Mouse (Mus musculus) hindbrain, embryonic 13.5 days (tissue): ENCODE results near the gene D430041D05Rik. TPM values are rescaled to one million over a fixed set of nuclear protein-coding genes. Genes with fewer than 3 reads are reported as not detected.
A peak's percentile ranks its signal among the peaks of the same experiment; 100 is the strongest.

Source experiments
- ATAC-seq: fragments of 200-750 bp; cut with Nextera tagmentation; 2 replicates; pipeline ENCODE4 v1.8.0; 2017; ENCODE audit warnings: moderate TSS enrichment; ENCODE audit not compliant: low FRiP score
- H3K27ac ChIP-seq: fragments of 300-500 bp; sonication (generic); 2 replicates; pipeline ENCODE4 v1.5.1; 2015; ENCODE audit warnings: inconsistent platforms, mild to moderate bottlenecking, moderate library complexity
- H3K27me3 ChIP-seq: fragments of 300-500 bp; sonication (generic); 2 replicates; pipeline ENCODE4 v1.6.1; 2015; ENCODE audit warnings: mild to moderate bottlenecking, inconsistent platforms
- H3K36me3 ChIP-seq: fragments of 300-500 bp; sonication (generic); 2 replicates; pipeline ENCODE4 v1.6.1; 2015; ENCODE audit warnings: mild to moderate bottlenecking, inconsistent platforms
- H3K4me1 ChIP-seq: fragments of 300-500 bp; sonication (generic); replicated peaks from 2 replicates; pipeline ENCODE4 v1.6.1; 2015; ENCODE audit warnings: inconsistent platforms
- H3K4me2 ChIP-seq: fragments of 300-500 bp; sonication (generic); 2 replicates; pipeline ENCODE4 v1.6.1; 2015; ENCODE audit warnings: inconsistent platforms, mild to moderate bottlenecking, moderate library complexity
- H3K4me3 ChIP-seq: fragments of 300-500 bp; sonication (generic); 2 replicates; pipeline ENCODE4 v1.5.1; 2015; ENCODE audit warnings: mild to moderate bottlenecking, inconsistent platforms
- H3K9ac ChIP-seq: fragments of 300-500 bp; sonication (generic); 2 replicates; pipeline ENCODE4 v1.6.1; 2015; ENCODE audit warnings: mild to moderate bottlenecking, inconsistent platforms
- H3K9me3 ChIP-seq: fragments of 300-500 bp; sonication (generic); 2 replicates; pipeline ENCODE4 v1.6.1; 2016; ENCODE audit warnings: inconsistent platforms
- WGBS: fragments of 180-500 bp; shearing (Covaris S2); methylation state at CpG from one replicate; pipeline ENCODE4 v1.1.7; 2015; 5-methylcytosine and 5-hydroxymethylcytosine counted together
- polyA plus RNA-seq: library from polyadenylated mRNA; unstranded; fragments of >200 nt; fragmentation: Nextera tagmentation; extraction: Ambion mirVana; gene quantifications from 2 replicates; pipeline ENCODE4 v1.2.1, GENCODE M21; 2015

Gene D430041D05Rik
- polyA plus RNA-seq, 1 experiment from 2014 or later, result 6.8 TPM

GRCm38 (mm10) chr2:104398651-104399290, 12.0 kb downstream of the D430041D05Rik start:
- Histone ChIP-seq H3K36me3 (no peaks in the 10 kb centered on the region), H3K9me3 (no peaks in the 10 kb centered on the region), H3K4me2 (no peak overlapping the region), H3K9ac (no peak overlapping the region), H3K4me1 (peaks cover 7% of the 10 kb centered on the region), H3K4me3 (no peak overlapping the region), H3K27me3 (no peaks in the 10 kb centered on the region), H3K27ac (no peak overlapping the region)
- ATAC-seq, result no peak
- WGBS, result 81% methylated on average over 6 of the region's 6 CpGs

GRCm38 (mm10) chr2:104395961-104396360, 14.9 kb downstream of the D430041D05Rik start:
- WGBS, result 80% methylated on average over 9 of the region's 9 CpGs
- H3K27me3 ChIP-seq, result no peaks in the 10 kb centered on the region

GRCm38 (mm10) chr2:104394769-104395168, 16.0 kb downstream of the D430041D05Rik start:
- Histone ChIP-seq H3K9ac (no peak overlapping the region), H3K4me2 (no peak overlapping the region), H3K9me3 (no peaks in the 10 kb centered on the region), H3K27me3 (no peaks in the 10 kb centered on the region), H3K4me3 (no peak overlapping the region), H3K36me3 (no peaks in the 10 kb centered on the region), H3K27ac (no peak overlapping the region), H3K4me1 (peaks cover 8% of the 10 kb centered on the region)
- ATAC-seq, result no peak
- 49% methylated on average over 2 of the region's 2 CpGs for WGBS

More at GRCm38 (mm10) chr2:104395961-104396360, 14.9 kb downstream of the D430041D05Rik start:
- H3K27ac ChIP-seq, result no peak overlapping the region
- no peaks in the 10 kb centered on the region for H3K9me3 ChIP-seq
- no peak overlapping the region for H3K4me3 ChIP-seq
- H3K36me3 ChIP-seq, result no peaks in the 10 kb centered on the region
- no peak for ATAC-seq
- peaks cover 8% of the 10 kb centered on the region for H3K4me1 ChIP-seq
- H3K9ac ChIP-seq, result no peak overlapping the region
- no peak overlapping the region for H3K4me2 ChIP-seq

GRCm38 (mm10) chr2:104392700-104393312, 18.0 kb downstream of the D430041D05Rik start:
- ATAC-seq, result no peak
- Histone ChIP-seq H3K9ac (no peak overlapping the region), H3K4me2 (no peak overlapping the region), H3K36me3 (no peaks in the 10 kb centered on the region), H3K4me1 (peaks cover 8% of the 10 kb centered on the region), H3K9me3 (no peaks in the 10 kb centered on the region), H3K4me3 (no peak overlapping the region), H3K27me3 (no peaks in the 10 kb centered on the region), H3K27ac (no peak overlapping the region)
- 70% methylated on average over 4 of the region's 4 CpGs for WGBS

- no peak overlapping the region for H3K4me2 ChIP-seq
- peaks cover 5% of the 10 kb centered on the region for H3K4me1 ChIP-seq
- 94% methylated on average over 11 of the region's 11 CpGs for WGBS
- H3K36me3 ChIP-seq, result no peaks in the 10 kb centered on the region
- H3K9ac ChIP-seq, result no peak overlapping the region
- no peak overlapping the region for H3K27ac ChIP-seq
- no peak for ATAC-seq
- no peak overlapping the region for H3K4me3 ChIP-seq
- H3K9me3 ChIP-seq, result no peaks in the 10 kb centered on the region
- no peaks in the 10 kb centered on the region for H3K27me3 ChIP-seq
Observed at GRCm38 (mm10) chr2:104389231-104389630, 21.6 kb downstream of the D430041D05Rik start.

GRCm38 (mm10) chr2:104385941-104386340, 24.9 kb downstream of the D430041D05Rik start:
- H3K9me3 ChIP-seq, result no peaks in the 10 kb centered on the region
- H3K4me1 ChIP-seq, result no peaks in the 10 kb centered on the region
- no peak for ATAC-seq
- no peaks in the 10 kb centered on the region for H3K27me3 ChIP-seq
- H3K36me3 ChIP-seq, result no peaks in the 10 kb centered on the region
- no peak overlapping the region for H3K27ac ChIP-seq
- no peak overlapping the region for H3K4me2 ChIP-seq
- H3K9ac ChIP-seq, result no peak overlapping the region
- H3K4me3 ChIP-seq, result no peak overlapping the region
- 90% methylated on average over 2 of the region's 2 CpGs for WGBS

- Histone ChIP-seq H3K4me3 (no peak overlapping the region), H3K27me3 (no peaks in the 10 kb centered on the region), H3K36me3 (no peaks in the 10 kb centered on the region), H3K9ac (no peak overlapping the region), H3K4me1 (peaks cover 13% of the 10 kb centered on the region), H3K9me3 (no peaks in the 10 kb centered on the region), H3K4me2 (no peak overlapping the region), H3K27ac (no peak overlapping the region)
- 91% methylated on average over 4 of the region's 4 CpGs for WGBS
- no peak for ATAC-seq
Observed at GRCm38 (mm10) chr2:104383589-104383988, 27.2 kb downstream of the D430041D05Rik start.

GRCm38 (mm10) chr2:104382813-104383212, 28.0 kb downstream of the D430041D05Rik start:
- no peak overlapping the region for H3K4me2 ChIP-seq
- peaks cover 14% of the 10 kb centered on the region for H3K4me1 ChIP-seq
- H3K36me3 ChIP-seq, result no peaks in the 10 kb centered on the region
- ATAC-seq, result no peak
- no peak overlapping the region for H3K4me3 ChIP-seq
- no peak overlapping the region for H3K27ac ChIP-seq
- peaks cover 4% of the 10 kb centered on the region; the same call in 1 of the 2 replicates for H3K27me3 ChIP-seq
- no peak overlapping the region for H3K9ac ChIP-seq
- H3K9me3 ChIP-seq, result no peaks in the 10 kb centered on the region
- WGBS, result 88% methylated on average over 6 of the region's 6 CpGs

- Histone ChIP-seq H3K36me3 (no peaks in the 10 kb centered on the region), H3K9ac (peak overlapping the region; percentile 29; the same call in 1 of the 2 replicates), H3K4me2 (no peak overlapping the region), H3K4me1 (peaks cover 14% of the 10 kb centered on the region), H3K4me3 (no peak overlapping the region), H3K9me3 (no peaks in the 10 kb centered on the region), H3K27me3 (peaks cover 4% of the 10 kb centered on the region; the same call in 1 of the 2 replicates), H3K27ac (peak overlapping the region; percentile 30; the same call in 1 of the 2 replicates)
- WGBS, result 24% methylated on average over 7 of the region's 7 CpGs
- peak; percentile 61; the same call in 1 of the 2 replicates for ATAC-seq
Observed at GRCm38 (mm10) chr2:104379304-104379703, 31.5 kb downstream of the D430041D05Rik start.

- Histone ChIP-seq H3K4me2 (no peak overlapping the region), H3K4me1 (peaks cover 14% of the 10 kb centered on the region), H3K27ac (no peak overlapping the region), H3K9ac (peak overlapping the region; percentile 29; the same call in 1 of the 2 replicates), H3K36me3 (no peaks in the 10 kb centered on the region), H3K9me3 (no peaks in the 10 kb centered on the region), H3K4me3 (no peak overlapping the region), H3K27me3 (peaks cover 4% of the 10 kb centered on the region; the same call in 1 of the 2 replicates)
- 13% methylated on average over 3 of the region's 3 CpGs for WGBS
- no peak for ATAC-seq
Observed at GRCm38 (mm10) chr2:104378791-104379190, 32.0 kb downstream of the D430041D05Rik start.

- no peaks in the 10 kb centered on the region for H3K9me3 ChIP-seq
- H3K4me3 ChIP-seq, result no peak overlapping the region
- 77% methylated on average over 2 of the region's 2 CpGs for WGBS
- H3K27me3 ChIP-seq, result peaks cover 4% of the 10 kb centered on the region; the same call in 1 of the 2 replicates
- H3K27ac ChIP-seq, result no peak overlapping the region
- no peaks in the 10 kb centered on the region for H3K36me3 ChIP-seq
- ATAC-seq, result no peak
- H3K4me1 ChIP-seq, result peaks cover 14% of the 10 kb centered on the region
- no peak overlapping the region for H3K9ac ChIP-seq
- no peak overlapping the region for H3K4me2 ChIP-seq
Observed at GRCm38 (mm10) chr2:104377990-104378389, 32.8 kb downstream of the D430041D05Rik start.

GRCm38 (mm10) chr2:104372156-104372555, 38.7 kb downstream of the D430041D05Rik start:
- no peak for ATAC-seq
- no peak overlapping the region for H3K4me2 ChIP-seq
- H3K27me3 ChIP-seq, result no peaks in the 10 kb centered on the region
- no peak overlapping the region for H3K9ac ChIP-seq
- no peak overlapping the region for H3K4me3 ChIP-seq
- H3K9me3 ChIP-seq, result no peaks in the 10 kb centered on the region
- H3K27ac ChIP-seq, result no peak overlapping the region
- WGBS, result 78% methylated on average over 4 of the region's 4 CpGs
- H3K4me1 ChIP-seq, result peaks cover 18% of the 10 kb centered on the region
- no peaks in the 10 kb centered on the region for H3K36me3 ChIP-seq
